Mouse (Mus musculus) liver, embryonic 14.5 days (tissue): ENCODE data around the gene 0610030E20Rik.

ENCODE experiments used
- CTCF ChIP-seq: IDR thresholded peaks from 2 replicates; pipeline ENCODE4 v1.5.1; 2016; ENCODE audit warnings: antibody characterized with exemption, low read depth, control low read depth
- EP300 ChIP-seq: IDR thresholded peaks from 2 replicates; pipeline ENCODE4 v1.6.1; 2016; ENCODE audit warnings: antibody characterized with exemption, low read depth

DNA sequence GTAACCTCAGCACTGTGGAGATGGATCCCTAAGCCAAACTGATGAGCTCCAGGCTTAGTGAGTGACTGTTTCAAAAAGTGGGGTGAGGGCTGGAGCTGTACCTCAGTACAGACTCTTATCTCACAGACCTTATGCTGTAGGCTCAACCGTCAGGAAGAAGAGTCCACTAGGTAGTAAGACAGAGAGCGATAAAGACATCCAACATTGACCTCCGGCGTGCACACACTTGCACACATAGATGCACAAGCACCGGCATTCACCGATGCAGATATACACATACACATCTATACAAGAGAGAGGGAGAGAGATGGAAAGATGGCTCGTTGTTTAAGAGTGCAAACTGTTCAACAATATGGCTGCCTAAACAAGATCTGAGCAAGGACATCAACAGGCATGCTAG is 36.8 kb downstream of the 0610030E20Rik start:
- TF ChIP-seq CTCF (no peak), EP300 (peak; percentile 98)
